Mouse (Mus musculus) layer of hippocampus, postnatal 10 days (tissue): Measurements from ENCODE around the gene Htra2. TPM values are rescaled to one million over a fixed set of nuclear protein-coding genes. Genes with fewer than 3 reads are reported as not detected.

Experiments
- DNase-seq, 2 experiments: peaks; one replicate each; pipeline ENCODE4 v3.0.0; 2021; ENCODE audit warnings: low spot score in 2 of 2
- total RNA-seq, 2 experiments: library from RNA; stranded (reverse); gene quantifications; 2 replicates each; pipeline ENCODE4 v1.2.3; 2021

Htra2 gene
- total RNA-seq, 2 experiments from 2014 or later: 68.0 to 70.4 TPM

GRCm38 (mm10) chr6:83070311-83071219 is 15.5 kb upstream of the Htra2 start:
- peak; percentile 56 to 65 for DNase-seq

GRCm38 (mm10) chr6:83070247-83070310 is 15.0 kb upstream of the Htra2 start, which contains the start of gene Tlx2:
TSS of gene Tlx2 (minus strand) at chr6:83070293.
- DNase-seq: no peak

GRCm38 (mm10) chr6:83069488-83070246 is 14.6 kb upstream of the Htra2 start:
- no peak for DNase-seq

GRCm38 (mm10) chr6:83068706-83069487 is 13.8 kb upstream of the Htra2 start:
- peak in 1 of 2 experiments; percentile 12 for DNase-seq

- DNase-seq: no peak
Measured at GRCm38 (mm10) chr6:83068221-83068620, 13.1 kb upstream of the Htra2 start.

- DNase-seq: no peak
Measured at GRCm38 (mm10) chr6:83066441-83066840, 11.4 kb upstream of the Htra2 start.

- DNase-seq: no peak
Measured at GRCm38 (mm10) chr6:83065995-83066394, 10.9 kb upstream of the Htra2 start.

GRCm38 (mm10) chr6:83058725-83059124 is 3.7 kb upstream of the Htra2 start:
- DNase-seq: no peak

GRCm38 (mm10) chr6:83057790-83058189 is 2.7 kb upstream of the Htra2 start, which contains the start of gene Dqx1:
TSS of gene Dqx1 (plus strand) at chr6:83057844.
- no peak for DNase-seq

- DNase-seq: peak; percentile 94 to 96
Measured at GRCm38 (mm10) chr6:83054074-83054851, 810 bp downstream of the Htra2 start, which contains the start of gene Aup1. TSS of gene Aup1 (plus strand) at chr6:83054521.

GRCm38 (mm10) chr6:83053136-83053960 is 1.7 kb downstream of the Htra2 start:
- peak in 1 of 2 experiments; percentile 52 for DNase-seq

GRCm38 (mm10) chr6:83049367-83049766 is 5.7 kb downstream of the Htra2 start:
- no peak for DNase-seq

GRCm38 (mm10) chr6:83044742-83045141 is 10.3 kb downstream of the Htra2 start:
- DNase-seq: no peak

- no peak for DNase-seq
Measured at GRCm38 (mm10) chr6:83043993-83044392, 11.1 kb downstream of the Htra2 start.

GRCm38 (mm10) chr6:83043561-83043960 is 11.5 kb downstream of the Htra2 start:
- DNase-seq: no peak

GRCm38 (mm10) chr6:83040601-83041000 is 14.5 kb downstream of the Htra2 start:
- no peak for DNase-seq

GRCm38 (mm10) chr6:83038496-83039012 is 16.5 kb downstream of the Htra2 start:
- peak; percentile 89 to 90 for DNase-seq

GRCm38 (mm10) chr6:83037188-83037587 is 17.9 kb downstream of the Htra2 start:
- no peak for DNase-seq

- no peak for DNase-seq
Measured at GRCm38 (mm10) chr6:83034463-83035055, 20.5 kb downstream of the Htra2 start.
